Mouse (Mus musculus) intestine, embryonic 14.5 days (tissue): ENCODE data around the gene Lemd1. TPM values are rescaled to one million over a fixed set of nuclear protein-coding genes. Genes with fewer than 3 reads are reported as not detected.
A peak's percentile ranks its signal among the peaks of the same experiment; 100 is the strongest.

Source experiments
- ATAC-seq: fragments of 200-750 bp; cut with Nextera tagmentation; replicated peaks from 2 replicates; pipeline ENCODE4 v1.8.0; 2017; ENCODE audit warnings: low read depth, moderate number of reproducible peaks, moderate TSS enrichment, moderate library complexity; ENCODE audit not compliant: low FRiP score, low TSS enrichment
- DNase-seq: peaks from one replicate; pipeline ENCODE4 v3.0.0-alpha.2; 2018; ENCODE audit warnings: low spot score
- H3K27ac ChIP-seq: fragments of 300-500 bp; sonication (generic); 2 replicates; pipeline ENCODE4 v1.5.1; 2014; ENCODE audit warnings: low read depth, mild to moderate bottlenecking, control low read depth
- H3K27me3 ChIP-seq: fragments of 300-500 bp; sonication (generic); replicated peaks from 2 replicates; pipeline ENCODE4 v1.6.1; 2014; ENCODE audit warnings: low read length, control low read depth; ENCODE audit not compliant: control insufficient read depth, insufficient read depth
- H3K36me3 ChIP-seq: fragments of 300-500 bp; sonication (generic); 2 replicates; pipeline ENCODE4 v1.6.1; 2014; ENCODE audit warnings: low read length, control low read depth; ENCODE audit not compliant: control insufficient read depth, insufficient read depth
- H3K4me1 ChIP-seq: fragments of 300-500 bp; sonication (generic); replicated peaks from 2 replicates; pipeline ENCODE4 v1.6.1; 2014; ENCODE audit warnings: low read length, control low read depth, mixed read lengths; ENCODE audit not compliant: control insufficient read depth, insufficient read depth
- H3K4me2 ChIP-seq: fragments of 300-500 bp; sonication (generic); 2 replicates; pipeline ENCODE4 v1.6.1; 2014; ENCODE audit warnings: low read length
- H3K4me3 ChIP-seq: fragments of 300-500 bp; sonication (generic); 2 replicates; pipeline ENCODE4 v1.5.1; 2014; ENCODE audit warnings: low read depth, low read length, control low read depth, mixed read lengths
- H3K9ac ChIP-seq: fragments of 300-500 bp; sonication (generic); 2 replicates; pipeline ENCODE4 v1.6.1; 2014; ENCODE audit warnings: mild to moderate bottlenecking, low read length
- H3K9me3 ChIP-seq: fragments of 300-500 bp; sonication (generic); 2 replicates; pipeline ENCODE4 v1.6.1; 2016; ENCODE audit warnings: low read length, control low read depth; ENCODE audit not compliant: control insufficient read depth
- WGBS: fragments of 180-500 bp; shearing (Covaris S2); extraction: QIAGEN DNeasy Blood & Tissue Kit; methylation state at CpG from one replicate; pipeline ENCODE4 v1.1.7; 2014; 5-methylcytosine and 5-hydroxymethylcytosine counted together
- polyA plus RNA-seq: library from polyadenylated mRNA; unstranded; fragments of >200 nt; fragmentation: Nextera tagmentation; extraction: Ambion mirVana; gene quantifications from 2 replicates; pipeline ENCODE4 v1.2.1, GENCODE M21; 2014

Gene Lemd1
- polyA plus RNA-seq, 1 experiment from 2014 or later = 0.27 TPM

- ATAC-seq = no peak
Measured at GRCm38 (mm10) chr1:132287445-132287844, 96.2 kb downstream of the Lemd1 start.

DNA sequence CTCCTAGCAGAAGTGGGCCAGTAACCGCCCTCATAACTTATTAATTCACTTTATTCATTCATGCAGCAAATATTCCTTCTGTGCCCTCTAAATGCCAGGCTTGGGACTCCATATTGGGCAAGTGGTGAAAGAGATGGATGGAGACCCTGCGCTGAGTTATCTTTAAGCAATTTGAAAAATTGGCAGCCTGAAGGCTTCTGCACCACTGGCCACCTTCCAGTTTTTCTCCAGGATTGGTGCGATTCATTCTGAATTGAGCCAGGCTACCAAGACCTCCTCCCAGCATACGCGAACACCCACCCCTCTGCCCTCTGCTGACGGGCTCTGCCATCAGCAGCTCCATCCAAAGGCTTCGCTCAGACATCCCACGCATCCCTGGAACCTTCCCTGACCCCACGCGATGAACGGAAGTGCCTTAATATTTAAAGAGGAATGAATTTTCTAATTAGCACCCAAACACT, 96.8 kb downstream of the Lemd1 start:
- Histone ChIP-seq H3K4me1 (peaks cover 10% of the 10 kb centered on the region), H3K9ac (no peak overlapping the region), H3K27me3 (no peaks in the 10 kb centered on the region), H3K4me3 (no peak overlapping the region), H3K9me3 (no peaks in the 10 kb centered on the region), H3K4me2 (no peak overlapping the region), H3K36me3 (no peaks in the 10 kb centered on the region), H3K27ac (no peak overlapping the region)
- DNase-seq (no peak), ATAC-seq (no peak)
- WGBS = 25% methylated on average over 11 of the region's 11 CpGs

More at GRCm38 (mm10) chr1:132287445-132287844, 96.2 kb downstream of the Lemd1 start:
- H3K27ac ChIP-seq = no peak overlapping the region
- H3K9me3 ChIP-seq = no peaks in the 10 kb centered on the region
- no peak overlapping the region for H3K4me2 ChIP-seq
- H3K4me3 ChIP-seq = no peak overlapping the region
- DNase-seq = no peak
- no peaks in the 10 kb centered on the region for H3K27me3 ChIP-seq
- no peak overlapping the region for H3K9ac ChIP-seq
- no peaks in the 10 kb centered on the region for H3K36me3 ChIP-seq
- H3K4me1 ChIP-seq = peaks cover 5% of the 10 kb centered on the region
- 79% methylated on average over 2 of the region's 2 CpGs for WGBS

DNA sequence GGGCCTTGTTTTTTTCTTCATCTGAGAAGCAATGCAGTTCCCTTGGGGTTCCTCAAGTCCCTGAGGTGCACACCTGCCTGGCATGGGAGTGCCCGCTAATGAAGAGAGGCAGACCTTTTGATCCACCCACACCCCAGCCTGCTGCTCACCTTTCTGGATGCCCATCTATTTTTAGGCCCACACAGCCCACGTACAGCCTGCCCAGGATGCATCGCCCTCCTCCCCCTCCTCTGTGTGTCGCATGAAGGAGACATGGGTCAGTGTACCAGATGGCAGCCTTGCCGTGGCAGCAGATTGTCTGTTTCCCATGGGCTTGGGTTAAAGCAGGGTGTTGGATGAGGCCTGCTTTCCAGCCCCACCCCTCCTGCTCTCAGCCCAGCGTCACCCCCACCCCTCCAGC, 98.7 kb downstream of the Lemd1 start:
- WGBS = 78% methylated on average over 6 of the region's 6 CpGs
- Histone ChIP-seq H3K36me3 (no peaks in the 10 kb centered on the region), H3K4me3 (no peak overlapping the region), H3K9ac (no peak overlapping the region), H3K27me3 (no peaks in the 10 kb centered on the region), H3K9me3 (no peaks in the 10 kb centered on the region), H3K4me2 (no peak overlapping the region), H3K27ac (no peak overlapping the region), H3K4me1 (peaks cover 10% of the 10 kb centered on the region)
- ATAC-seq (no peak), DNase-seq (no peak)

- no peak overlapping the region for H3K4me2 ChIP-seq
- H3K9me3 ChIP-seq = no peaks in the 10 kb centered on the region
- no peak overlapping the region for H3K4me3 ChIP-seq
- H3K9ac ChIP-seq = no peak overlapping the region
- H3K36me3 ChIP-seq = no peaks in the 10 kb centered on the region
- ATAC-seq (no peak), DNase-seq (no peak)
- 57% methylated on average over 11 of the region's 11 CpGs for WGBS
- H3K27me3 ChIP-seq = peaks cover 1% of the 10 kb centered on the region; the same call in 1 of the 2 replicates
- peaks cover 10% of the 10 kb centered on the region for H3K4me1 ChIP-seq
- H3K27ac ChIP-seq = no peak overlapping the region
Measured at GRCm38 (mm10) chr1:132290921-132291675, 99.9 kb downstream of the Lemd1 start.

- Histone ChIP-seq H3K27me3 (peaks cover 7% of the 10 kb centered on the region; the same call in 1 of the 2 replicates), H3K27ac (no peak overlapping the region), H3K9ac (no peak overlapping the region), H3K9me3 (no peaks in the 10 kb centered on the region), H3K36me3 (no peaks in the 10 kb centered on the region), H3K4me2 (no peak overlapping the region), H3K4me3 (no peak overlapping the region), H3K4me1 (peaks cover 10% of the 10 kb centered on the region)
- DNase-seq = no peak
- no peak for ATAC-seq
- WGBS = 46% methylated on average over 4 of the region's 4 CpGs
Measured at GRCm38 (mm10) chr1:132291706-132292105, 100.5 kb downstream of the Lemd1 start.

GRCm38 (mm10) chr1:132292318-132293129, 101.3 kb downstream of the Lemd1 start:
- DNase-seq (no peak), ATAC-seq (no peak)
- no peak overlapping the region for H3K9ac ChIP-seq
- peaks cover 13% of the 10 kb centered on the region for H3K27me3 ChIP-seq
- H3K4me1 ChIP-seq = peaks cover 10% of the 10 kb centered on the region
- peak overlapping the region; percentile 5; the same call in 1 of the 2 replicates for H3K27ac ChIP-seq
- no peaks in the 10 kb centered on the region for H3K9me3 ChIP-seq
- H3K36me3 ChIP-seq = no peaks in the 10 kb centered on the region
- 34% methylated on average over 21 of the region's 21 CpGs for WGBS
- no peak overlapping the region for H3K4me2 ChIP-seq
- H3K4me3 ChIP-seq = no peak overlapping the region

DNA sequence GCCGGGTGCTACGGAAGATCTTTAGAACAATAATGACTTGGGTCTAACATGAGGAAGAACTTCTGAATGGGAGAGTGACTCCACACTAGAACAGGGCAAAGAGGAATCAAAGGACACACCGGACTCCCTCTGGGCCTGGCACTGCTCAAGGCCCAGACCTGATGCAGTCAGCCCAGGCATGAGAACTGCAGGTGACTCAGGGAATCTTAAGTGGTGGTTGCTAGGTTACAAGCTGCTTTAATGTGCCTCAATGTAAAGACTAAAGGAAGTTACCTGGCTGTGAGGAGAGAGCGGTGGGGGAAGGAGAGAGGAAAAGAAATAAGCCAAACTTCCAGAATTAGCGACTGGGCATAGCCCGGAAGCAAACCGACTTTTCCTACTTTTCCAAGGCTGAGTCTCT, 104.3 kb downstream of the Lemd1 start:
- 73% methylated on average over 7 of the region's 7 CpGs for WGBS
- Histone ChIP-seq H3K4me1 (peaks cover 17% of the 10 kb centered on the region), H3K36me3 (no peaks in the 10 kb centered on the region), H3K9ac (no peak overlapping the region), H3K9me3 (no peaks in the 10 kb centered on the region), H3K4me2 (no peak overlapping the region), H3K27me3 (peaks cover 39% of the 10 kb centered on the region), H3K4me3 (no peak overlapping the region), H3K27ac (no peak overlapping the region)
- ATAC-seq (no peak), DNase-seq (no peak)

GRCm38 (mm10) chr1:132296051-132296450, 104.8 kb downstream of the Lemd1 start:
- Histone ChIP-seq H3K27ac (no peak overlapping the region), H3K27me3 (peaks cover 39% of the 10 kb centered on the region), H3K4me2 (no peak overlapping the region), H3K36me3 (no peaks in the 10 kb centered on the region), H3K4me1 (peaks cover 17% of the 10 kb centered on the region), H3K9ac (no peak overlapping the region), H3K4me3 (no peak overlapping the region), H3K9me3 (no peaks in the 10 kb centered on the region)
- 64% methylated on average over 3 of the region's 3 CpGs for WGBS
- no peak for ATAC-seq
- no peak for DNase-seq
